Mouse (Mus musculus) adrenal gland, adult (tissue): Measurements from ENCODE around the gene Klhl24.

Experiments used
- DNase-seq, 2 experiments: peaks; one replicate each; pipeline ENCODE4 v3.0.0; 2022 to 2023; ENCODE audit warnings: low spot score in 1 of 2; ENCODE audit not compliant: inconsistent age in 2 of 2

Gene Klhl24

GRCm38 (mm10) chr16:20140772-20141531, 43.6 kb downstream of the Klhl24 start, which contains the start of gene Yeats2:
Gene Yeats2, plus strand, starts transcription at chr16:20141063.
- DNase-seq = peak; percentile 89 to 96

DNA sequence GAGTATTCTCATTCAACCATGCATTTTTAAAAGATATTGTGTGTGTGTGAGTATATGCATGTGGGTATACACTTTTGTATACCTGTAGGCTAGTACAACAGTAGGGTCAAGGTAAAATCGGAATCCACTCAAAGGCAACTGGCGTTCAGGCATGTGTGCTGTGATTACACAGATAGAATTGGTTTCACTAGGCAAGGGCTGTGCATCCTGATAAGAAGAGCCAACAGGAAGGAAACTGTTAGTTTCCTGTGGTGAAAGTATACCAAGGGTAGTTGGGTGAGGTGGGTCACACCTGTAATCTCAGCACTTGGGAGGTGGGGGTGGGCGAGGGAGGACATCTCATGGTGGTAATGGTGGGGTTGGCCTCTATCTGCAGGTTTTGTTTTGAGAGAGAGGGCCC, 47.2 kb downstream of the Klhl24 start:
- no peak for DNase-seq

DNA sequence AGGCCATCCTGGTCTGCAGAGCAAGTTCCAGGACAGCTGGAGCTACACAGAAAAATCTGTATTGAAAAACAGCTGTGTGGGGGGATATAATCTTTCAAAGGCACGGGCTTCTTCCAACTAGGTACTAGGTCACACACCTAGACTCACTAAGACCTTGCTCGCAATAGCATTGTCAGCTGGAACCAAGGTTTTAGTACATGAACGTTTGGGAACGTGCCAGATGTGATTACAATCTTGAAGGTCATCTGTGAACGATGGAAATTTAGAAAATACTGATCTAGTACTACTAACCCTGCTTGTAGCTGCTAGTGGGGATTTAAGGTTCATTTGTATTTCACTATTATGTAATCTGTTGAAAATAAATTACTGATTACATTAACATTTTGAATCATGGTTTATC, 54.6 kb downstream of the Klhl24 start:
- peak; percentile 29 to 88 for DNase-seq

- DNase-seq = no peak
Observed at GRCm38 (mm10) chr16:20153742-20154141, 56.4 kb downstream of the Klhl24 start.

DNA sequence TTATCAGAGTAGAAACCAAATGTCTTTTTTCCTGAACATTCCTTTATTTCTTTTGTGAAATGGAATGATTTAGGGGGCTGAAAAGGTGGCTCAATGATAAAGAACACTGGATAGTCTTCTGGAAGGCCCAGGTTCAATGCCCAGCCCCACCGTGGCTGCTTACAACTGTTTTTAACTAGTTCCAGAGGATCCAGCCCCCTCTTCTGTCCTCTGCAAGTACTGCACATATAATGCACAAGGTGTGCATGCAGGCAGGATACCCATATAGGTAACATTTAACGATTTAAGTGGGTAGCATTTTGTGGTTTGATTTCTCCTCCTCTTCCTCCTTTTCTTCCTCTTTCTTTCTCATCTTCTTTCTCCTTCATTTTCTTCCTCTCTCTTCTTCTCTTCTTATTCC, 62.8 kb downstream of the Klhl24 start:
- peak in 1 of 2 experiments; percentile 35 for DNase-seq

DNA sequence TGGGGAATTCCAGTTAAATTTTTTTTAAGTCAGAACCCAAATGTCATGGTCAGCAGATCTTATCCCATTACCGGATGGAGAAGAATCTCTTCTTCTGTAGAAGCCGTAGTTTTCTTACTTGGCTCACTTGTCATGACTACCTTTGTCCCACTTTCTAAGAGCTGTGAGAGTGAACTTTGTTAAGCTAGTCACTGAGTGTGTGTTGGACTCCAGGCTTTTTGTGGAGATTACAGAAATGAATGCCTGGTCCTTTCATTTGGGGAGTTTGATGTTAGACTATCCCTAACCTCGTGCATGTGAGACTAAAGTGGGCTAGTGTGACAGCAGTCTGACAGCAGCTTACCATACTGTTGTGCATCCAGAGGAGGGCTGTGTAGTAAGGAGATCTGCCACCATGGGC, 71.7 kb downstream of the Klhl24 start:
- DNase-seq = peak in 1 of 2 experiments; percentile 31

GRCm38 (mm10) chr16:20169471-20170106, 72.2 kb downstream of the Klhl24 start:
- DNase-seq = no peak
